Mouse (Mus musculus): ENCODE measurements around the gene Dalrd3.
"Not testable (repeated sequence)": the region's sequence is repeated elsewhere in the genome, so short reads cannot be mapped to it uniquely, and the experiment has no call there.

The Dalrd3 gene

GRCm38 (mm10) chr9:108573774-108574690, 4.3 kb downstream of the Dalrd3 start:
- no peak for DNase-seq

DNA sequence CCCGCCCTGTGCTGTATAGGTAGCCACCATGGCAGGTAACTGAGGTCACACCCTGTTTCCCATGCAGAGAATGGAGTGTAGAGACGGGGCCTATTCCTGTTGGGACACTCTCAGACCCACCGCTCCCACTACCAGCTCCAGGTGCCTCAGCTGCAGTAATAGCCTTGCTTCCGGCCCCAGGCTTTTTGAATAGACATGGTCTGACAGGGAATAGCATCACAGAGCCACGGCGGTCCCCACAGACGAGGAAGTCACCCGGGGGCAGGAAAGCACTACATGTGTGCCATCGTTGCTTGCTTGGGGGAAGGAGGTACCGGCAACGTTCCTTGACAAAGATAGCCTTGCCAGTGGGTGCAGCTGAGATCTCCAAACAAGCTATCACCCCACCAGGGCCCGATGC, 5.2 kb downstream of the Dalrd3 start:
- DNase-seq: no peak

DNA sequence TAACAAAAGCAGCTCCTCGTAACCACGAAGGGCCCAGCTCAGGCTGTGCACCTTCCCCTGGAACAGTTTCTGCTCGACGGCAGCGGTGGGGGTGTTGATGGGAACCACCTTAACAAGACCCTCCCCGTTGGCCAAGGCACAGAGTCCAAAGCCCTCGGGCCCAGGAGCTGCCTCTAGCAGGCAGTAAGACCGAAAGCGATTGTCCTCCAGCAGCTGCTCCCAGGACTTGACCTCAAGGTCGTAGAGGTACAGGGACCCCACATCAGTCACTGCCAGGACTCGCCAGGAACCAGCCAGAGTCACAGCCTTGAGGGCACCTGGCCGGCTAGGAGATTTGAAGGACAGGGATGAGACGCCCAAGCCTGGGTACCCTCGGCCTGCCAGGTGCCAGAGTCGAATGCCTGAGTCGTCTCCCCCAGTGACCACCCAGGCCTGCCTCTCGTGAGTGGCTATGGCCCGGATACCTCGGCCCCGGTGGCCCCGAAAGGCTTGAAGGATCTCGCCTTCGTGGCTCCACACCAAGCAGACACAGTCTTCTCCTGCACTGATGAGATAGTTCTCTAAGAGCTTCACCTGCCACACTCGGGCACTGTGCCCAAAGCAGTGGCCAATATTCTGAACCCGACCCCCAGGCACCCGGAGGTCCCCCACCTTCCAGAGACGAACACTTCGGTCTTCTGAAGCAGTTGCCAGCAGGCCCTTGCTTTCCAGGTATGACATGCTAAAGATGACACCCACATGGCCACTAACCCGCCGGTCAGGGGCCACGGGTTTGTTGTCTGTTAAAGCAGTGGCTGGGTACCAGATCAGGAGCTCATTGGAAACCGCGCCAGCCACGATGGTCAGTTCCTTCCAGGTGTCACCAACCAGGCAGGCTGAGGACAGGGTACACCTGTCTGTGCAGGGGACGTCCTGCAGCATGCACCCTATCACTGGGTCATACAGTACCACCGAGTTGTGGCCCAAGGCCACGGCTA, 5.9 kb downstream of the Dalrd3 start:
- DNase-seq: no peak

- no peak for DNase-seq
Measured at GRCm38 (mm10) chr9:108577025-108577424, 7.3 kb downstream of the Dalrd3 start.

DNA sequence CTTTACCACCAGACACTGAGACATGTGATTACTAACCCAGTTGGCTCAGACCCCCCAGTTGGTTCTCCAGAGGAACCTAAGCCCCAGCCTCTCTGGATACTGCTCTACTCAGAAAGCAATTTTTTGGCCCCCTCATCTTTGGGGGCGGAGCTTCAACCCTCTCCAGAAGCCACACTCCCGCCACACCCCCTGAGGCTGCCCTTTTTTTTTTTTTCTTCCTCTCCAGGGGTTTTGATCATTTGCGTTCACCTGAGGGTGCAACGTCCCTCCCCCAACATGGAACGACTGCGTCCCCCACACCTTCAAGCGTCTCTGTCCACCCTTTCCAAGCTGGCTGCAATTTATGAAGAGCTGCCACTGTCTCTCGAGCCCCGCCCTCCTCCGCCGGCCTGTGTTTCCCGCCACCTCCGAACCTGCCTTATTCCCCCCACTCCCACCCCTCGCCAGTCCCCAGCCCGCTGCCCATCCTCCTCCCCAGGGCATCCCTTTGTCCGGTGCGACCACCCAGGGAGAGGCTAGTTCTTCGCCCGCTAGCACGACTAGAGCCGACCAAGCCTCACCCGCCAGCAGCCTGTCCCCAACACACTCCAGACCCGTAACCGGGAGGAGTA, 8.4 kb downstream of the Dalrd3 start:
- DNase-seq: no peak

GRCm38 (mm10) chr9:108578545-108579343, 9.1 kb downstream of the Dalrd3 start, which contains the start of gene Wdr6:
Gene Wdr6, minus strand, starts transcription at chr9:108578739.
- peak; percentile 86 for DNase-seq

DNA sequence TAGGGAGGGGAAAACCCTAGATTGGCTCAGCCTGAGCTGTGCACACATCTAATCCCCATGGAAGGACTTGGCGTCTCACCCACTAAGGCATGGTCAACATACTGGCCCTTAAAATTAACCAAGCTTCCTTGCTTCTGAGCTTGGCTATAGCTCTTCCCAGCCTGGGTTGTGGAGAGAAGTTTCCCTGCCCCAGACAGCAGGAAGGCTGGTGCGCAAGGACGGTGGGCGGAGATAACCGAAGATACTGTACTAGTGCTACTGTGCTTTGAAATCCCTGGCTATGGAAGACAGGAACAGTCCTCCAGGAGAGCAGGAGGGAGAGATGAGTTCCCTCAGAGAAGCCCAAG, 9.6 kb downstream of the Dalrd3 start:
- no peak for DNase-seq

- no peak for DNase-seq
Measured at GRCm38 (mm10) chr9:108587571-108588180, 18.0 kb downstream of the Dalrd3 start.

DNA sequence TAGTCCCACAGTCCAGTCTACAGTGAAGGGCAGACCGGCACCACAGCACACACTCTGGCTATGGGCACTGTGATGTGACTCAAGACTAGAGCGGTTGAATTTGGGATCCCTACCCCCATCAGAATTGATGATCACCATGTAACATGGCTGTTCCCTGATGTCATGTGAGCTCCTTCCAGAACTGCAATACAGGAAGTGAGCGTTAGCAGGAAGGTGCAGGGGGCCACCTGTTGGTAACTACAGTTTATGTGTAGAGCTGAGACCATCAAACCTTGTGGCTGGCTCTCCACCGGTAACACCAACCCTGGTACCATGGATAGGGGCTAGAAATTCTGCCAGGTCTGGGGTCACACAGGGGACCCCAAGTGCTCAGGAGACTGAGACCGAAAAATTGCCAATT, 19.5 kb downstream of the Dalrd3 start:
- no peak for DNase-seq

DNA sequence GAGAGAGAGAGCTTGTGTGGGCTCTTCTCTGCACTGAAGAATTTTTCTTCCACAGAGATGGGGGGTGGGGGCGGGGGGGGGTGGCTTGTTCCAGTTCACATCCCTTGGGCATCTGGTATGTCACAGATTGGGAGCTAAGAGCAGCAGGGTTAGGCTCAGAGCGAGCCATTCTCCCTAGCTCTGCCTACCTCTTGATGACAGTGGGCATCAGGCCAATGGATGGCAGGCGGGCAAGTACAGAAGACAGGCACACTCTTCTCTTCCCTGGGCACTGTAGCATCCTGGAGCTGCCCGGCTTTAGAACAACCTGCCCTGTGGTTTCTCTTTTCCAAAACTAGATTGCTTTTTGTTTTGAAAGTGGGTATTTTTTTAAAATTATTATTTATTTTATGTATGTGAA, 21.8 kb downstream of the Dalrd3 start:
- no peak for DNase-seq

DNA sequence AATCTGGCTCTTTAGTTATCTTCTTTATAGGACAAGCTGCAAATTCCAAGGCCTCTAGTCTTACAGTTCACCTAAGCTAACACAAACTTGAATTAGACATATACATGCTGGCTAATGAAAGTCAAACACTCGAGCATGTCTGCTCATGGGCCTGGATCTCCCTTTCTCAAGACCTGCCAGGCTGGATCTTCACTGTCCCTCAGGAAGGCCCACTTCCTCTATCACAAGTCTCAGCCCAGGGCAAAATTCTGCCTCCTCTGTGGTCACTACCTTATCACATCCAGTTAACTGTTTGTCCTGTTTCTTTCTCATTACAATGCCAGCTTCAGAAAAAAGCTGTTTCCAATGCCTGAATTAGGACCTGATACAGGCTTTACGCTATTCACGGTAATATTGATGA, 24.7 kb downstream of the Dalrd3 start:
- no peak for DNase-seq

GRCm38 (mm10) chr9:108596998-108597764, 27.5 kb downstream of the Dalrd3 start, which contains the start of gene P4htm:
Gene P4htm, minus strand, starts transcription at chr9:108597667.
- peak; percentile 74 for DNase-seq

DNA sequence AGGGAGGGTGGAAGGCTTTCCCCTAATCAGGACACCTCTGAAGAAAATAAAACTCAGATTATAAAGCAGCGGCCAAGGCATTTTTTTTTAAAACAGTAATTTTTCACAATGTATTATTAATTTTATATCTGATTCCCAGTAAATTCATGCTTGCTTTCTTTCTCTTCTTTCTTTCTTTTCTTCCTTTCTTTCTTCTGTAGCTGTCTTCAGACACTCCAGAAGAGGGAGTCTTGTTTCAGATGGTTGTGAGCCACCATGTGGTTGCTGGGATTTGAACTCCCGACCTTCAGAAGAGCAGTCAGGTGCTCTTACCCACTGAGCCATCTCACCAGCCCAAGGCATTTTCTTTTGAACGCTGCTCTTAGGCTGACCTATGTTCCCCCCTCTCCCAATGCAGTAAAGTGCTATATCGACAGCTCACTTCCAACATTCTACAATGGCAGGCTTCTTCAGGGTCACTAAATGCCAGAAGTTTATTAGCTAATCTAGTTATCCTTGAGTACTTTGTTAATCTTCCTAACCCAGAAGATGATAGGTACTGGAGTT, 29.4 kb downstream of the Dalrd3 start:
- DNase-seq: no peak

- DNase-seq: no peak
Measured at GRCm38 (mm10) chr9:108600011-108600410, 30.3 kb downstream of the Dalrd3 start.

DNA sequence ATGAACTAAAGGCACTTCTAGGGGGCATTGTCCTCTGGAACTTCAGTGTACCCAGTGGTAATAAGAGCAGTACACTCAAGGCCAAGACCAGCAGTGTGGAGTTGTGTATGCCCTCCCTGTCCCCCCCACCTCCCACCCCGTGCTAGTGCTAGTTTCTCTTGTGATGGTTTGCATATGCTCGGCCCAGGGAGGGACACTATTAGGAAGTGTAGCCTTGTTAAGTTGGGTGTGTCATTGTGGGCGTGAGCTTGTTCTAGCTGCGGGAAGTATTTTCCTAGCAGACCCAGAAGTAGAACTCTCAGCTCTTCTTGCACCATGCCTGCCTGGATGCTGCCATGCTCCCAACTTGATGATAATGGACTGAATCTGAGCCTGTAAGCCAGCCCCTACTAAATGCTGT, 32.3 kb downstream of the Dalrd3 start:
- no peak for DNase-seq

DNA sequence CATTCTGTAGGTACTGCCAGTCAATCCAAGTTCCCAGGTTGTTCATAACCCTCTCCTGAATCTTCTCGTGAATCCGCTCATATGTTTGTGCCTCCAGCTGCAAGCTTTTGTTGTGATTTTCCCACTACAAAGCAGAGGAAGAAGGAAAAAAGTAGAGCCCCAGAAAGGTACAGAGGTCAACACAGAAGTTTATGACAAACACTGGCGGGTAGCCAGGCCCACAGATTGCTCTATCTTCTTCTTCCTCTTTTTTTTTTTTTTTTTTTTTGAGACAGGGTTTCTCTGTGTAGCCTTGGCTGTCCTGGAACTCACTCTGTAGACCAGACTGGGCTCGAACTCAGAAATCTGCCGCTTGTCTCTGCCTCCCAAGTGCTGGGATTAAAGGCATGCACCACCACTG, 38.2 kb downstream of the Dalrd3 start:
- not testable (repeated sequence) for DNase-seq

- DNase-seq: no peak
Measured at GRCm38 (mm10) chr9:108608889-108609288, 39.2 kb downstream of the Dalrd3 start.

- no peak for DNase-seq
Measured at GRCm38 (mm10) chr9:108611488-108611887, 41.8 kb downstream of the Dalrd3 start.

DNA sequence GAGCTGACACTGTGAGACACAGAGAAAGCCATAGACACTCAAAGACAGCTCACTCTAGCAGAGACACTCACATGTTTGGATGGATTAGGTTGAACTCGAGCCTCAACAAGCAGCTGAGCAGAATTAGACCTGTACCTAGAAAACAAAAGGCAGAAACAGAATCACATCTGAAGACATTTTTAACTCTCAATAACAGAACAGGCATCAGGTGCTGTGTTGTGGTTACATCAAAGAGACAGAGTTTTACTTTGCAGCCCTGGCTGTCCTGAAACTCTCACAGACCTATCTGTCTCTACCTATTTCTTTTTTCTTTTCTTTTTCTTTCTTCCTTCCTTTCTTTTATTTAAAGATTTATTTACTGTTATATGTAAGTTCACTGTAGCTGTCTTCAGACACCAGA, 47.6 kb downstream of the Dalrd3 start:
- no peak for DNase-seq

Measured in cerebellum, adult 8-10 months (tissue).